Mouse (Mus musculus) liver, adult 2 months (tissue): ENCODE results near the gene Nhlh1. TPM values are rescaled to one million over a fixed set of nuclear protein-coding genes. Genes with fewer than 3 reads are reported as not detected.

Experiments
- DNase-seq: peaks from one replicate; pipeline ENCODE4 v3.0.0-alpha.2; 2011; ENCODE audit warnings: low read depth, low spot score; ENCODE audit errors: extremely low read depth
- H3K27ac ChIP-seq: fragments of 200-500 bp; replicated peaks from 2 replicates; pipeline ENCODE4 v1.5.1; 2012; ENCODE audit warnings: low read depth, mild to moderate bottlenecking, control low read depth, inconsistent platforms, low read length; ENCODE audit not compliant: insufficient read depth
- H3K27me3 ChIP-seq: fragments of 200-500 bp; 2 replicates; pipeline ENCODE4 v1.6.1; 2012; ENCODE audit warnings: mild to moderate bottlenecking, moderate library complexity, low read length, inconsistent platforms; ENCODE audit not compliant: control insufficient read depth, insufficient read depth
- H3K36me3 ChIP-seq: fragments of 200-500 bp; 2 replicates; pipeline ENCODE4 v1.6.1; 2012; ENCODE audit warnings: low read length, inconsistent platforms; ENCODE audit not compliant: control insufficient read depth, insufficient read depth
- H3K4me1 ChIP-seq: fragments of 200-500 bp; 2 replicates; pipeline ENCODE4 v1.6.1; 2011; ENCODE audit warnings: low read length; ENCODE audit not compliant: control insufficient read depth, insufficient read depth
- H3K4me3 ChIP-seq: fragments of 200-500 bp; 2 replicates; pipeline ENCODE4 v1.5.1; 2011; ENCODE audit warnings: low read depth, mild to moderate bottlenecking, control low read depth, low read length, moderate library complexity; ENCODE audit not compliant: insufficient read depth
- H3K79me2 ChIP-seq: fragments of 200-500 bp; 2 replicates; pipeline ENCODE4 v1.6.1; 2012; ENCODE audit warnings: inconsistent platforms, mild to moderate bottlenecking, low read length, moderate library complexity; ENCODE audit not compliant: control insufficient read depth, insufficient read depth
- H3K9ac ChIP-seq: fragments of 200-500 bp; 2 replicates; pipeline ENCODE4 v1.6.1; 2012; ENCODE audit warnings: low read depth, mild to moderate bottlenecking, control low read depth, inconsistent platforms, low read length
- CTCF ChIP-seq: fragments of 200-500 bp; IDR thresholded peaks from 2 replicates; pipeline ENCODE4 v1.5.1; 2011; ENCODE audit warnings: low read depth, low read length, control low read depth
- POLR2A ChIP-seq: fragments of 200-500 bp; IDR thresholded peaks from 2 replicates; pipeline ENCODE4 v1.6.1; 2011; ENCODE audit warnings: low read length, control low read depth; ENCODE audit not compliant: insufficient read depth; ENCODE audit errors: extremely low read depth
- WGBS: fragments of 180-500 bp; shearing (Covaris S2); methylation state at CpG from one replicate; pipeline ENCODE4 v1.1.7; 2018; 5-methylcytosine and 5-hydroxymethylcytosine counted together
- polyA plus RNA-seq: library from polyadenylated mRNA; depleted of rRNA; stranded (reverse); fragments of >200 nt; gene quantifications from 2 replicates; pipeline ENCODE4 v1.2.3, GENCODE M21; 2012
- total RNA-seq: library from RNA; depleted of rRNA; stranded (reverse); fragments of >200 nt; gene quantifications from 2 replicates; pipeline ENCODE4 v1.2.3, GENCODE M21; 2014

Nhlh1 gene
- total and polyA plus RNA-seq, 2 experiments = not detected

- WGBS = 87% methylated on average over 21 of the region's 21 CpGs
- DNase-seq = no peak
- Histone ChIP-seq H3K27ac (no peak within 1 kb of the TSS), H3K4me1 (no peaks in the 10 kb centered on the region), H3K4me3 (peak within 1 kb of the TSS; percentile 70; the same call in 1 of the 2 replicates), H3K79me2 (no peaks in the 10 kb centered on the region), H3K27me3 (no peaks in the 10 kb centered on the region), H3K9ac (peak within 1 kb of the TSS; percentile 69), H3K36me3 (no peaks in the 10 kb centered on the region)
- no peak for TF ChIP-seq CTCF
- TF ChIP-seq POLR2A = no peak
Observed at GRCm38 (mm10) chr1:172028394-172029275, 28.7 kb downstream of the Nhlh1 start, which contains the start of gene Vangl2. Gene Vangl2 (minus strand): TSS chr1:172028444.

DNA sequence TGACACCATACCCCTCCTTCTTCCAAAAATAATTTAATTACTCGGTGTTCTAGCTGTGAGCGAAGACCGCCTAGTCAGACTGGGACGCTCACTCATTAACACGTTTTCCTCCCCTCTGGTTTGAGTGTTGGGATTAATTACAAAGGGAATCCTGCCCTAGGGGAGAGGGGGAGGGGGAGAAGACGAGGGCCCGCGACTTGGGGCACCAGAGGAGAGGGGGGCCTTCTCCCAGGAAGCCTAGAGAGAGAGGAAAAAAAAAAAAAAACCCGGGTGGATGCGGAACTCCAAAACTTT, 29.6 kb downstream of the Nhlh1 start:
- no peak for TF ChIP-seq POLR2A
- no peak for TF ChIP-seq CTCF
- H3K9ac ChIP-seq = no peak overlapping the region
- no peaks in the 10 kb centered on the region for H3K4me1 ChIP-seq
- H3K4me3 ChIP-seq = no peak overlapping the region
- H3K36me3 ChIP-seq = no peaks in the 10 kb centered on the region
- H3K27me3 ChIP-seq = no peaks in the 10 kb centered on the region
- no peak overlapping the region for H3K27ac ChIP-seq
- WGBS = 67% methylated on average over 10 of the region's 10 CpGs
- no peak for DNase-seq
- H3K79me2 ChIP-seq = no peaks in the 10 kb centered on the region

DNA sequence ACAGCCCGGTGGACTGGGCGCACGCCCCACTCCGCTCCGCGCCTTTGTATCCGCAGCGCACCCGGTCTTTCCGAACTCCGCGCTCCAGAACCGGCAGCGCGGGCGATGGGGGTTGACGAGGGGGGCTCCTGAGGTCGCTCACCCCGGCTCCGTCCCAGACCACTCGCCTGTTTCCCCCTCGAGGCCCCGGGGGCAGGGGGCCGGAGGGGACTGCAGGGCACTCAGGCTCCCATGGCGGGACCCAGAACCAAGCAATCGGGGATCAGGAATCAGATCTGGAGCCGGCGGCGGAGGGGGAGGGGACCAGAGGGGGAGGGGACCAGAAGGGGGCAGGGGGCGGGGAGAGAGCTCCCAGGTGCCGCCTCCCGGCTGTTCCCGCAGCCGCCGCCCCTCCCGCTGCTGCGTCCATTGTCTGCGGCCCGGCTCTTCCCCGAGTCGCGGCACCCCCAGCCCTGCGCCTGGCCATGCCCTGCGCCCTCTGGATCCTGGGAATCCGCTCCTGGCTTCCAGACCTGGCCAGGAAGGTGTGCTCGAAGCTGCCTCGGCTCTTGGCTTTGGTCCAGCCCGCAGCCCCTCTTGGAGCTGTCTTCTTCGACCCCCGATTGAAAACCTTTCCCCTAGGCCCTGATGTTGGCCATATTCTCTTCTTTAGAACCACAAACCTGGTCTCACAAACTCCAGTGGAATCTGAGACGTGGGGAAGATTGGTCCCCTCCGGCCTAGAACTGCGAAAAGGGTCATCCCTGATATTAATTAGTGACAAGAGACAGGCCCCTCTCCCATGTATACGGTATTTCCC, 30.2 kb downstream of the Nhlh1 start:
- TF ChIP-seq CTCF = no peak
- TF ChIP-seq POLR2A = no peak
- Histone ChIP-seq H3K4me3 (peak overlapping the region; percentile 70), H3K9ac (peak overlapping the region; percentile 69), H3K36me3 (no peaks in the 10 kb centered on the region), H3K27ac (no peak overlapping the region), H3K27me3 (no peaks in the 10 kb centered on the region), H3K79me2 (no peaks in the 10 kb centered on the region), H3K4me1 (no peaks in the 10 kb centered on the region)
- WGBS = 5% methylated on average over 51 of the region's 54 CpGs
- DNase-seq = no peak

- Histone ChIP-seq H3K4me3 (peak overlapping the region; percentile 70), H3K4me1 (no peaks in the 10 kb centered on the region), H3K36me3 (no peaks in the 10 kb centered on the region), H3K9ac (peak overlapping the region; percentile 61; the same call in 1 of the 2 replicates), H3K79me2 (no peaks in the 10 kb centered on the region), H3K27me3 (no peaks in the 10 kb centered on the region), H3K27ac (no peak overlapping the region)
- DNase-seq = no peak
- WGBS = 16% methylated on average over 23 of the region's 23 CpGs
- TF ChIP-seq POLR2A (no peak), CTCF (no peak)
Observed at GRCm38 (mm10) chr1:172026201-172026901, 31.0 kb downstream of the Nhlh1 start.

DNA sequence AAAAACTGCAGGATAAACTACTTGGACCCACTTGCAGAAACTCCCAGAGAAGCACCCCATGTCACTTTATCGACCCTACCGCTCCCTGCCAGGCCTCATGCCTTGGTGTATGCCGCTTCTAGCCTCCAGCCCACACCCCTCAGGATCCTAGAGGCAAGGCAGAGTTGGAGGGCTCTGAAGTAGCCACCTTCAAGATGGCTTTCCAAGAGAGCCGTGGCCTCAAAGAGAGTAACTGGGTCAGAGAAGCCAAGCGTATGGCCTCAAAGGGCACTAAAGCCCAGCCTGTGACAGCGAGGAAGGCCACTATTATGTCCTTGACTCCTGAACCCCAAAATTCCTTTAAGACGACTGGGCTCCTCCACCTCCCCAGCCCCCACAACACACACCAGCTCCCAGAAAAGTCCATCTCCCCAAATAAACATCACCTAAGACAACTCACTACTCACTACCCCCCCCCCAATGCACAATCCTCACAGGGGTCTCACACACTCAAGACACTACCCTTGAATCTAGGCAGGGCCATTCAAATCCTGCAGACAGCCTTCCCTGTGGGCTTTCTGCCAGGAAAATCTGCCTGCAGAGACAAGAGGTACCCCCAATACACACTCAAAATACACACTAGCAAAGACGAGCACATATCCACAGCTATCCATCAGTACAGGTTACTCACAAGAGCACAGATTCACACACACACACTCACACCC, 32.0 kb downstream of the Nhlh1 start:
- no peaks in the 10 kb centered on the region for H3K36me3 ChIP-seq
- H3K9ac ChIP-seq = no peak overlapping the region
- no peak overlapping the region for H3K4me3 ChIP-seq
- H3K79me2 ChIP-seq = no peaks in the 10 kb centered on the region
- DNase-seq = no peak
- H3K27ac ChIP-seq = no peak overlapping the region
- WGBS = 86% methylated on average over 8 of the region's 8 CpGs
- H3K4me1 ChIP-seq = no peaks in the 10 kb centered on the region
- H3K27me3 ChIP-seq = no peaks in the 10 kb centered on the region
- TF ChIP-seq POLR2A = no peak
- TF ChIP-seq CTCF = no peak
